Mouse (Mus musculus) liver, postnatal 0 days (tissue): ENCODE results near the gene Lypd4.

Experiments used
- CTCF ChIP-seq: sonication (generic); IDR thresholded peaks from 2 replicates; pipeline ENCODE4 v1.5.1; 2016; ENCODE audit warnings: antibody characterized with exemption, low read depth
- EP300 ChIP-seq: IDR thresholded peaks from 2 replicates; pipeline ENCODE4 v1.6.1; 2016; ENCODE audit warnings: antibody characterized with exemption, low read depth, mild to moderate bottlenecking

DNA sequence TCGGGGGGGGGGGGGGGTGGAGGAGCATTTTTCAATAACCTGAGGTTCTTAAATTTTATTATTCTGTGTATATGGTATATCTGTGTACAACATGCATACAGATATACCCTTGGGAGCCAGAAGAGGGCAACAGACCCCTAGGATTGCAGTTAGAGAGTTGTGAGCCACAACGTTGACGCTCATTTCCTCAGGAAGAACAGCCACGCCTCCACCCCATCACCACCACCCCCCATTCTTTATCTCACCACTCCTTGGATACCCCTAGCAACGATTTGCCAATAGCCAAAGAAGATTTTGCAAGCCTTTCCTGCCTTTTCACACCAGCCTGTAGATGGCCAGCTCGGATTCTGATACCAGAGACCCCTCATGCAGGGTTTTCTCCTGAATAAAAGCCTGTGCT lies 24.0 kb downstream of the Lypd4 start:
- TF ChIP-seq CTCF (peak; percentile 70), EP300 (no peak)
